Mouse (Mus musculus): ENCODE measurements around the gene Nav1. TPM values are rescaled to one million over a fixed set of nuclear protein-coding genes. Genes with fewer than 3 reads are reported as not detected.
"Not testable (repeated sequence)": the region's sequence is repeated elsewhere in the genome, so short reads cannot be mapped to it uniquely, and the experiment has no call there.

Gene Nav1
- polyA plus RNA-seq, 1 experiment from 2014 or later = 38.1 TPM

- Histone ChIP-seq H3K4me3 (replicated peaks) (no peak overlapping the region), H3K4me2 (replicated peaks) (no peak overlapping the region), H3K36me3 (peaks cover 6% of the 10 kb centered on the region; the same call in 1 of the 2 replicates), H3K9ac (replicated peaks) (no peak overlapping the region), H3K27ac (no peak overlapping the region), H3K9me3 (no peaks in the 10 kb centered on the region), H3K27me3 (no peaks in the 10 kb centered on the region), H3K4me1 (replicated peaks) (no peaks in the 10 kb centered on the region)
- no peak for ATAC-seq
- 83% methylated on average over 7 of the region's 7 CpGs for WGBS
Observed at GRCm38 (mm10) chr1:135485179-135485578, 121.9 kb downstream of the Nav1 start.

- H3K9me3 ChIP-seq; H3K4me1 ChIP-seq (replicated peaks); ATAC-seq; H3K27ac ChIP-seq; H3K9ac ChIP-seq (replicated peaks); H3K4me2 ChIP-seq (replicated peaks); H3K4me3 ChIP-seq (replicated peaks); H3K36me3 ChIP-seq; H3K27me3 ChIP-seq: not testable (repeated sequence)
- WGBS = 81% methylated on average over 8 of the region's 9 CpGs
Observed at GRCm38 (mm10) chr1:135484503-135485051, 122.5 kb downstream of the Nav1 start.

GRCm38 (mm10) chr1:135483971-135484370 is 123.1 kb downstream of the Nav1 start:
- WGBS = 95% methylated on average over 6 of the region's 6 CpGs
- Histone ChIP-seq H3K4me1 (replicated peaks) (no peaks in the 10 kb centered on the region), H3K27me3 (no peaks in the 10 kb centered on the region), H3K9me3 (no peaks in the 10 kb centered on the region), H3K4me3 (replicated peaks) (no peak overlapping the region), H3K9ac (replicated peaks) (no peak overlapping the region), H3K36me3 (peaks cover 6% of the 10 kb centered on the region; the same call in 1 of the 2 replicates), H3K27ac (no peak overlapping the region), H3K4me2 (replicated peaks) (no peak overlapping the region)
- no peak for ATAC-seq

GRCm38 (mm10) chr1:135482666-135483065 is 124.4 kb downstream of the Nav1 start:
- Histone ChIP-seq H3K27me3 (no peaks in the 10 kb centered on the region), H3K9ac (replicated peaks) (no peak overlapping the region), H3K27ac (no peak overlapping the region), H3K9me3 (no peaks in the 10 kb centered on the region), H3K4me3 (replicated peaks) (no peak overlapping the region), H3K4me1 (replicated peaks) (no peaks in the 10 kb centered on the region), H3K4me2 (replicated peaks) (no peak overlapping the region), H3K36me3 (peaks cover 7% of the 10 kb centered on the region)
- no peak for ATAC-seq
- 95% methylated on average over 1 of the region's 1 CpGs for WGBS

GRCm38 (mm10) chr1:135481656-135482055 is 125.4 kb downstream of the Nav1 start:
- H3K9me3 ChIP-seq = no peaks in the 10 kb centered on the region
- H3K4me2 ChIP-seq (replicated peaks) = no peak overlapping the region
- H3K27ac ChIP-seq = no peak overlapping the region
- no peak overlapping the region for H3K4me3 ChIP-seq (replicated peaks)
- no peak overlapping the region for H3K9ac ChIP-seq (replicated peaks)
- no peaks in the 10 kb centered on the region for H3K27me3 ChIP-seq
- WGBS = 93% methylated on average over 9 of the region's 9 CpGs
- H3K36me3 ChIP-seq = peaks cover 10% of the 10 kb centered on the region
- ATAC-seq = no peak
- no peaks in the 10 kb centered on the region for H3K4me1 ChIP-seq (replicated peaks)

- H3K27ac ChIP-seq = no peak overlapping the region
- no peak overlapping the region for H3K4me2 ChIP-seq (replicated peaks)
- H3K4me1 ChIP-seq (replicated peaks) = no peaks in the 10 kb centered on the region
- H3K36me3 ChIP-seq = peaks cover 10% of the 10 kb centered on the region
- H3K4me3 ChIP-seq (replicated peaks) = no peak overlapping the region
- no peak for ATAC-seq
- no peaks in the 10 kb centered on the region for H3K9me3 ChIP-seq
- 79% methylated on average over 3 of the region's 3 CpGs for WGBS
- no peaks in the 10 kb centered on the region for H3K27me3 ChIP-seq
- H3K9ac ChIP-seq (replicated peaks) = no peak overlapping the region
Observed at GRCm38 (mm10) chr1:135480815-135481214, 126.3 kb downstream of the Nav1 start.

- H3K9ac ChIP-seq (replicated peaks) = 0 out of 2 replicates have a peak overlapping the region, but pooled peaks have one; percentile 0
- H3K27ac ChIP-seq = peak overlapping the region; percentile 26; the same call in 1 of the 2 replicates
- no peaks in the 10 kb centered on the region for H3K4me1 ChIP-seq (replicated peaks)
- H3K36me3 ChIP-seq = peaks cover 24% of the 10 kb centered on the region
- H3K4me3 ChIP-seq (replicated peaks) = no peak overlapping the region
- 78% methylated on average over 7 of the region's 7 CpGs for WGBS
- ATAC-seq = no peak
- no peaks in the 10 kb centered on the region for H3K27me3 ChIP-seq
- H3K9me3 ChIP-seq = no peaks in the 10 kb centered on the region
- H3K4me2 ChIP-seq (replicated peaks) = no peak overlapping the region
Observed at GRCm38 (mm10) chr1:135475571-135475895, 131.6 kb downstream of the Nav1 start.

- no peak for ATAC-seq
- H3K9ac ChIP-seq (replicated peaks) = 0 out of 2 replicates have a peak overlapping the region, but pooled peaks have one; percentile 0
- H3K27ac ChIP-seq = peak overlapping the region; percentile 26; the same call in 1 of the 2 replicates
- no peaks in the 10 kb centered on the region for H3K9me3 ChIP-seq
- WGBS = 64% methylated on average over 15 of the region's 15 CpGs
- H3K4me3 ChIP-seq (replicated peaks) = no peak overlapping the region
- no peak overlapping the region for H3K4me2 ChIP-seq (replicated peaks)
- no peaks in the 10 kb centered on the region for H3K4me1 ChIP-seq (replicated peaks)
- no peaks in the 10 kb centered on the region for H3K27me3 ChIP-seq
- H3K36me3 ChIP-seq = peaks cover 29% of the 10 kb centered on the region
Observed at GRCm38 (mm10) chr1:135474861-135475570, 132.1 kb downstream of the Nav1 start.

- peaks cover 49% of the 10 kb centered on the region for H3K36me3 ChIP-seq
- H3K27me3 ChIP-seq = no peaks in the 10 kb centered on the region
- WGBS = 87% methylated on average over 5 of the region's 5 CpGs
- H3K27ac ChIP-seq = no peak overlapping the region
- no peak for ATAC-seq
- H3K4me1 ChIP-seq (replicated peaks) = no peaks in the 10 kb centered on the region
- H3K4me2 ChIP-seq (replicated peaks) = no peak overlapping the region
- H3K9ac ChIP-seq (replicated peaks) = no peak overlapping the region
- H3K9me3 ChIP-seq = no peaks in the 10 kb centered on the region
- H3K4me3 ChIP-seq (replicated peaks) = no peak overlapping the region
Observed at GRCm38 (mm10) chr1:135472536-135472935, 134.6 kb downstream of the Nav1 start.

- H3K9me3 ChIP-seq = no peaks in the 10 kb centered on the region
- WGBS = 89% methylated on average over 5 of the region's 5 CpGs
Observed at GRCm38 (mm10) chr1:135471742-135472141, 135.4 kb downstream of the Nav1 start.

GRCm38 (mm10) chr1:135470546-135470945 is 136.5 kb downstream of the Nav1 start:
- 95% methylated on average over 13 of the region's 13 CpGs for WGBS
- Histone ChIP-seq H3K27me3 (no peaks in the 10 kb centered on the region), H3K9ac (replicated peaks) (no peak overlapping the region)

More at GRCm38 (mm10) chr1:135471742-135472141, 135.4 kb downstream of the Nav1 start:
- H3K4me2 ChIP-seq (replicated peaks) = no peak overlapping the region
- no peak overlapping the region for H3K27ac ChIP-seq
- no peak for ATAC-seq
- no peak overlapping the region for H3K9ac ChIP-seq (replicated peaks)
- no peaks in the 10 kb centered on the region for H3K27me3 ChIP-seq
- no peaks in the 10 kb centered on the region for H3K4me1 ChIP-seq (replicated peaks)
- H3K4me3 ChIP-seq (replicated peaks) = no peak overlapping the region
- peaks cover 55% of the 10 kb centered on the region for H3K36me3 ChIP-seq

GRCm38 (mm10) chr1:135467462-135467861 is 139.6 kb downstream of the Nav1 start:
- no peak overlapping the region for H3K4me3 ChIP-seq (replicated peaks)
- H3K36me3 ChIP-seq = peaks cover 95% of the 10 kb centered on the region
- 96% methylated on average over 5 of the region's 5 CpGs for WGBS
- H3K4me1 ChIP-seq (replicated peaks) = no peaks in the 10 kb centered on the region
- no peaks in the 10 kb centered on the region for H3K27me3 ChIP-seq
- H3K9ac ChIP-seq (replicated peaks) = no peak overlapping the region
- H3K4me2 ChIP-seq (replicated peaks) = no peak overlapping the region
- H3K27ac ChIP-seq = no peak overlapping the region
- no peak for ATAC-seq
- H3K9me3 ChIP-seq = no peaks in the 10 kb centered on the region

More at GRCm38 (mm10) chr1:135470546-135470945, 136.5 kb downstream of the Nav1 start:
- Histone ChIP-seq H3K4me3 (replicated peaks) (no peak overlapping the region), H3K27ac (no peak overlapping the region), H3K9me3 (no peaks in the 10 kb centered on the region), H3K36me3 (peaks cover 67% of the 10 kb centered on the region), H3K4me1 (replicated peaks) (no peaks in the 10 kb centered on the region), H3K4me2 (replicated peaks) (no peak overlapping the region)
- ATAC-seq = no peak
